In the genomic region with DNA sequence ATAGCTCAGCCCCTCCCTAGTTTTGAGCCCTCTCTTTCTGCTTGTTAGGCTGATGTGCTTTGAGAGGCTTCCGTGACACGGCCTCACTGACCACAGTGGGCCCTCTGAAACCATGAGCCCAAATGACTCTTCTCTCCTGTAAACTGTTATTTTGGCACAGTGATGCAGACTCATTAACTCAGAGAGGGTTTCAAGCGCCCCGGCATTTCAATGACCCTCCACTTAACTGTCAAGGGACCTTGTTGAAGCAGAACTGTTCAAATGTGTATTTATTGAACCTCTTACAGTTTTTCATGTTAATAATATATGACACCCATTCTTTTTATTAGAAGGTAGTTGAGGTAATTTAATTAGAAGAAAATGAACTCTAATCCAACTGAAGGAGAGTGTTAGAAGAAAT, we compare ENCODE assay signal across 23 mouse cellular contexts.
DNase-seq lines count a peak whose midpoint lies in the region; ATAC-seq and TF ChIP-seq lines count a peak whose summit lies in the region.
"Had no signal": no experiment of that assay in that cellular context is flagged by ENCODE, and none has a peak within 500 bp of the region (broad histone marks: within the 10 kb centered on the region; RNA-seq: fewer than 3 reads in every experiment).

No protein-coding gene starts in this region.

- ATAC-seq in forebrain, embryonic 13.5 days = peak; percentile 63; the same call in 1 of the 2 replicates
- no peak for ATAC-seq in forebrain, embryonic 11.5 days (replicated peaks; ENCODE audit: low FRiP score)
- peak; percentile 42; the same call in 1 of the 2 replicates for ATAC-seq in forebrain, embryonic 14.5 days
- no peak for ATAC-seq in forebrain, embryonic 12.5 days (ENCODE audit: low FRiP score)
- ATAC-seq: activated CD4-positive, CD25-positive, alpha-beta regulatory T cell, adult 4 months; CD4-positive, CD25-positive, alpha-beta regulatory T cell, adult 4 months; Patski had no signal

- H3K4me3 ChIP-seq in forebrain, embryonic 13.5 days = no peak overlapping the region
- no peak overlapping the region for H3K4me3 ChIP-seq in forebrain, embryonic 11.5 days (ENCODE audit: low read depth, low read length)
- H3K4me3 ChIP-seq in forebrain, embryonic 14.5 days (ENCODE audit: low read depth, low read length) = no peak overlapping the region
- H3K4me3 ChIP-seq in forebrain, embryonic 12.5 days (replicated peaks) = no peak overlapping the region
- H3K4me3 ChIP-seq in heart, embryonic 10.5 days = no peak overlapping the region

- H3K36me3 ChIP-seq in forebrain, embryonic 13.5 days (ENCODE audit: poor library complexity, severe bottlenecking) = no peaks in the 10 kb centered on the region
- no peaks in the 10 kb centered on the region for H3K36me3 ChIP-seq in forebrain, embryonic 11.5 days (ENCODE audit: control insufficient read depth, insufficient read depth, low read length)
- H3K36me3 ChIP-seq in forebrain, embryonic 14.5 days (ENCODE audit: control insufficient read depth, insufficient read depth, low read length) = no peaks in the 10 kb centered on the region
- H3K36me3 ChIP-seq in forebrain, embryonic 12.5 days (replicated peaks) = no peaks in the 10 kb centered on the region
- H3K36me3 ChIP-seq in heart, embryonic 10.5 days = no peaks in the 10 kb centered on the region
- H3K36me3 ChIP-seq: G1E had no signal

- no peak for TF ChIP-seq CTCF in brain, embryonic 14.5 days (IDR thresholded peaks at IDR 0.05; ENCODE audit: borderline replicate concordance, extremely low read depth, insufficient read depth, insufficient read length)

- no peaks in the 10 kb centered on the region for H3K4me1 ChIP-seq in forebrain, embryonic 13.5 days
- no peaks in the 10 kb centered on the region; the same call in 1 of the 2 replicates for H3K4me1 ChIP-seq in forebrain, embryonic 11.5 days (replicated peaks; ENCODE audit: control insufficient read depth, insufficient read depth, low read length)
- no peaks in the 10 kb centered on the region for H3K4me1 ChIP-seq in forebrain, embryonic 14.5 days (ENCODE audit: control insufficient read depth, insufficient read depth, low read length)
- H3K4me1 ChIP-seq in forebrain, embryonic 12.5 days = no peaks in the 10 kb centered on the region
- H3K4me1 ChIP-seq in heart, embryonic 10.5 days = 0 out of 2 replicates have a peak, but pooled peaks cover 7% of the 10 kb centered on the region

- no peak for TF ChIP-seq POLR2A in brain, embryonic 14.5 days (IDR thresholded peaks at IDR 0.05; ENCODE audit: borderline replicate concordance, extremely low read depth, insufficient read depth, insufficient read length, poor library complexity, severe bottlenecking)

- H3K9ac ChIP-seq in forebrain, embryonic 13.5 days = no peak overlapping the region
- H3K9ac ChIP-seq in forebrain, embryonic 11.5 days (ENCODE audit: low read length) = no peak overlapping the region
- no peak overlapping the region for H3K9ac ChIP-seq in forebrain, embryonic 14.5 days (ENCODE audit: low read length)
- no peak overlapping the region for H3K9ac ChIP-seq in forebrain, embryonic 12.5 days

- no peaks in the 10 kb centered on the region for H3K9me3 ChIP-seq in forebrain, embryonic 13.5 days (replicated peaks)
- H3K9me3 ChIP-seq in forebrain, embryonic 11.5 days (ENCODE audit: control insufficient read depth, low read length) = no peaks in the 10 kb centered on the region
- H3K9me3 ChIP-seq in forebrain, embryonic 14.5 days (replicated peaks; ENCODE audit: control insufficient read depth, low read length) = no peaks in the 10 kb centered on the region
- H3K9me3 ChIP-seq in forebrain, embryonic 12.5 days = no peaks in the 10 kb centered on the region
- H3K9me3 ChIP-seq in heart, embryonic 10.5 days = no peaks in the 10 kb centered on the region

- H3K27ac ChIP-seq in forebrain, embryonic 13.5 days = no peak overlapping the region
- no peak overlapping the region for H3K27ac ChIP-seq in forebrain, embryonic 11.5 days (ENCODE audit: low read depth, low read length)
- H3K27ac ChIP-seq in forebrain, embryonic 14.5 days (ENCODE audit: low read depth, low read length) = no peak overlapping the region
- no peak overlapping the region for H3K27ac ChIP-seq in forebrain, embryonic 12.5 days
- no peak overlapping the region for H3K27ac ChIP-seq in heart, embryonic 10.5 days

- peaks cover 27% of the 10 kb centered on the region; the same call in 1 of the 2 replicates for H3K27me3 ChIP-seq in forebrain, embryonic 13.5 days
- H3K27me3 ChIP-seq in forebrain, embryonic 11.5 days (ENCODE audit: control insufficient read depth, insufficient read depth, low read length) = no peaks in the 10 kb centered on the region
- H3K27me3 ChIP-seq in forebrain, embryonic 14.5 days (replicated peaks; ENCODE audit: control insufficient read depth, insufficient read depth, low read length) = peaks cover 3% of the 10 kb centered on the region; the same call in 1 of the 2 replicates
- peaks cover 49% of the 10 kb centered on the region for H3K27me3 ChIP-seq in forebrain, embryonic 12.5 days
- no peaks in the 10 kb centered on the region for H3K27me3 ChIP-seq in heart, embryonic 10.5 days (ENCODE audit: insufficient read depth, poor library complexity, severe bottlenecking)
- H3K27me3 ChIP-seq: CH12.LX had no signal

- H3K4me2 ChIP-seq in forebrain, embryonic 13.5 days = no peak overlapping the region
- H3K4me2 ChIP-seq in forebrain, embryonic 11.5 days (ENCODE audit: low read depth, low read length, severe bottlenecking) = no peak overlapping the region
- H3K4me2 ChIP-seq in forebrain, embryonic 14.5 days (ENCODE audit: low read length) = no peak overlapping the region
- no peak overlapping the region for H3K4me2 ChIP-seq in forebrain, embryonic 12.5 days

- no peak for DNase-seq in forebrain, embryonic 11.5 days (ENCODE audit: low spot score)
- peak; percentile 31 for DNase-seq in forebrain, embryonic 14.5 days (ENCODE audit: low spot score)
- DNase-seq in heart, adult 11 months = peak; percentile 35
- no peak for DNase-seq in heart, embryonic 10.5 days (ENCODE audit: low spot score)
- peak; percentile 57 for DNase-seq in brain, embryonic 14.5 days (ENCODE audit: low read depth)
- no peak for DNase-seq in embryo, embryonic 9.5 days (ENCODE audit: extremely low spot score)
- DNase-seq: adrenal gland, adult 2 months; adrenal gland, adult 8-10 months; adrenal gland, postnatal 10 days; adrenal gland, postnatal 14 days; adrenal gland, postnatal 25 days; adrenal gland, postnatal 36 days; B cell, adult 2 months; cerebellum, adult 11 months; cerebellum, adult 11-12 months; cerebellum, adult 18-20 months had no signal

- WGBS in forebrain, embryonic 13.5 days = 46% methylated on average over 4 of the region's 4 CpGs
- WGBS in forebrain, embryonic 11.5 days = 74% methylated on average over 4 of the region's 4 CpGs
- 35% methylated on average over 4 of the region's 4 CpGs for WGBS in forebrain, embryonic 14.5 days
- WGBS in forebrain, embryonic 12.5 days = 54% methylated on average over 4 of the region's 4 CpGs
- WGBS in heart, embryonic 10.5 days = 87% methylated on average over 4 of the region's 4 CpGs

Comparison
In these comparisons a context has a peak if more than half of its experiments do, and no peak if none do; other contexts are left out.
1. ATAC-seq: peak in forebrain, embryonic 13.5 days (single experiment) and forebrain, embryonic 14.5 days (single experiment); none in forebrain, embryonic 11.5 days (single experiment) and forebrain, embryonic 12.5 days (single experiment).
2. DNase-seq: peak in forebrain, embryonic 14.5 days (single experiment), heart, adult 11 months (single experiment) and brain, embryonic 14.5 days (single experiment); none in forebrain, embryonic 11.5 days (single experiment), heart, embryonic 10.5 days (single experiment) and embryo, embryonic 9.5 days (single experiment).